Mouse (Mus musculus): ENCODE data around the gene Znrf1.

DNA sequence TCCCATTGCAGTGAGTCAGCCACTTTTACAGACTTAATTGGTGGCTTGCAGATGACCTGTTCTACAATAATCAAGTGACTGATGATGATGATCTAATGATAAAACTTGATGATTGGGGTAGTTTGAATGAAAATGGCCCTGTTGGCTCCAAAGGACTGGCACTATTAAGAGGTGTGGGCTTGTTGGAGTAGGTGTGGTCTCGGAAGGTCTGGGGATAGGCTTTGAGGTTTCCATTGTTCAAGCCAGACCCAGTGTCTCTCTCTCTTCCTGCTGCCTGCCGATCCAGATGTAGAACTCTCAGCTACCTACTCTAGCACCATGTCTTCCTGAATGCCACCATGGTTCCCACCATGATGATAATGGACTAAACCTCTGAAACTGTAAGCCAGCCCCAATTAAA is 52.4 kb downstream of the Znrf1 start:
- TF ChIP-seq POLR2A (IDR thresholded peaks at IDR 0.05; ENCODE audit: low read depth, low read length), result no peak
- TF ChIP-seq TCF12 (IDR thresholded peaks at IDR 0.05; ENCODE audit: low read depth, low read length), result no peak
- no peak for TF ChIP-seq HCFC1 (IDR thresholded peaks at IDR 0.05; ENCODE audit: low read depth, low read length)
- TF ChIP-seq EP300 (IDR thresholded peaks at IDR 0.05; ENCODE audit: low read length), result no peak
- no peak for TF ChIP-seq UBTF (IDR thresholded peaks at IDR 0.05; ENCODE audit: low read depth, low read length)
- TF ChIP-seq CTCF (conservative IDR thresholded peaks at IDR 0.05 in 1 of 2, IDR thresholded peaks at IDR 0.05 in 1 of 2; ENCODE audit: low read depth in 2 of 2, low read length in 2 of 2), result no peak
- no peak for TF ChIP-seq KAT2A (IDR thresholded peaks at IDR 0.05; ENCODE audit: insufficient replicate concordance, low read length)
- TF ChIP-seq NRF1 (IDR thresholded peaks at IDR 0.05; ENCODE audit: low read depth, low read length), result no peak
- TF ChIP-seq ELF1 (IDR thresholded peaks at IDR 0.05; ENCODE audit: low read depth, low read length), result no peak
- no peak for TF ChIP-seq JUND (conservative IDR thresholded peaks at IDR 0.05; ENCODE audit: low read depth, low read length)
- no peak for TF ChIP-seq ZC3H11A (IDR thresholded peaks at IDR 0.05; ENCODE audit: low read depth, low read length)
- no peak for TF ChIP-seq MYC (IDR thresholded peaks at IDR 0.05; ENCODE audit: low read depth, low read length)
- no peak for TF ChIP-seq GABPA (IDR thresholded peaks at IDR 0.05; ENCODE audit: insufficient replicate concordance, low read depth, low read length)
